Mouse (Mus musculus): ENCODE measurements around the gene Lpin2. TPM values are rescaled to one million over a fixed set of nuclear protein-coding genes. Genes with fewer than 3 reads are reported as not detected.

Gene Lpin2
- 38.9 and 41.0 TPM in 2 replicates for polyA plus RNA-seq (2015; fragmentation: Nextera tagmentation; extraction: Ambion mirVana)

GRCm38 (mm10) chr17:71182211-71182721, at the start of gene Lpin2:
Gene Lpin2 (plus strand): TSS chr17:71182560.

Other genes starting within 250 kb of the Lpin2 start
- gene Myom1, start 179.9 kb upstream of the Lpin2 start, polyA plus RNA-seq (2015; fragmentation: Nextera tagmentation; extraction: Ambion mirVana): 0.71 and 1.2 TPM in 2 replicates
- gene Myl12a, start 179.7 kb upstream of the Lpin2 start, polyA plus RNA-seq (2015; fragmentation: Nextera tagmentation; extraction: Ambion mirVana): 96.2 and 112 TPM in 2 replicates
- 1.5 and 2.4 TPM in 2 replicates for gene Emilin2, start 129.4 kb downstream of the Lpin2 start, polyA plus RNA-seq (2015; fragmentation: Nextera tagmentation; extraction: Ambion mirVana)